Mouse (Mus musculus): ENCODE measurements around the gene 4933424G06Rik. TPM values are rescaled to one million over a fixed set of nuclear protein-coding genes. Genes with fewer than 3 reads are reported as not detected.

The 4933424G06Rik gene
- not detected for polyA plus RNA-seq (2014; fragmentation: Illumina TruSeq; extraction: RNeasy Lipid Tissue Mini Kit (QIAGEN cat#74804); ENCODE audit: low read depth, low replicate concordance)

DNA sequence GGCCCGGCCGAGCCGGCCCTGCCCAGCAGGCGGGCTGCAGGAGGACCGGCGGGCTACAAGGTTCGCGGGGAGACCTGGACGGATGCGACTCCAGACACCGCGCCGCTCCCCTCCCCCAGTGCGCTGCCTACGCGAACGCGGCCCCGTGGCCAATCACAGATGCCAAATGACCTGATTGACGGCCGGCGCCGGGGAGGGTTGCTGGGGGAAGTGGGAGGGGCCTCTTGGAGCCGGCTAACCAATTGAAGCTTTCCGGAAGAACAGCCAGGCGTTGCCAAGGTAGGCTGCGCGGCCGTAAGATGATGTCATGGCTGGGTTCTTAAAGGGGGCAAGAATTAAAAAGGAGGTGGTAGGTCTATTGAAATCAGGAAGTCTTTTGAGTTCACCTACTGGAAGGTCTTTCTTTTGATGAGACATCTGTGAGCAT lies at the start of gene 4933424G06Rik:
4933424G06Rik (plus strand) TSS at position 296 of the 427 bp plus-strand sequence.

GRCm38 (mm10) chr1:36682620-36683355 lies 27.2 kb upstream of the 4933424G06Rik start, which contains the start of gene Fam178b:
TSS of gene Fam178b (minus strand) at chr1:36683183.

DNA sequence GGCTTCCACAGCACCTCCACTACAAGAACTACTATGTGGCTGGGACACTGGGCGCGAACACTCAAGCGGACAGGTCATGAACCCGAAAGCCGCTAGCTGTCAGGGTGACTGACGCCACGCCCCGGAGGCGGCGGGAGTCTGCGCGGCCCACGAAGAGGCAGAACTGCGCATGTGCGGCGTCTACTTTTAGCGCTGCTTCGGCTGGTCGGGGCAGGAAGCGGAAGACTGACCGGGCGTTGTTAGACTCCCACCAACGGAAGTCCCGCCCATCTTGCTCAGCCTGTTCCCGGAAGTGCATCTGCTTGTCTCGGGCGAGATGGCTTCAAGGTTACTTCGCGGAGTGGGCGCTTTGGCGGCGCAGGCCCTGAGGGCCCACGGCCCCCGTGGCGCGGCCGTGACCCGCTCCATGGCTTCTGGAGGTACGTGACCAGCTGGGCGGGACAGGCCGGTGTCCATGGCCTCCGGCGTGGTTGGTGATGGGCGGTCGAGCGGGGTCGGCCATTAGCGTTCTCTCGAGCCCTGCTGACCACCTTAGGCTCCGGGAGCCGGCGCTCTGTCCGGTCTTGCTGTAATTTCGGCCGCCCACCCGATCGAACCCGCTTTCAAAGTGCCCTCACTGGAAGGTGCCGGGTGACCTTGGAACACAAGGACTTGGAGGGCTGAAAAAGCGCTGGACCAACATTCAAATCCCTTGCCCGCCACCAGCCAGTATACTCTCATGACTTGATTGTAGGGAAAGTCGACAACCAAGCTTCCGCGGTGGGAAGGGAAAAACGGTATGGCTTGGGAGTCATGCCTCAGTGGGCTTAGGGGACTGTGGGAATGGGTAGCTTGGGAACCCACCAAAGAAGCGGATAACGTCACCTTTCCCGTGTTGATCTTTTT lies 18.4 kb upstream of the 4933424G06Rik start, which contains the start of gene Cox5b:
Cox5b (plus strand) TSS at position 179 of the 885 bp plus-strand sequence.

DNA sequence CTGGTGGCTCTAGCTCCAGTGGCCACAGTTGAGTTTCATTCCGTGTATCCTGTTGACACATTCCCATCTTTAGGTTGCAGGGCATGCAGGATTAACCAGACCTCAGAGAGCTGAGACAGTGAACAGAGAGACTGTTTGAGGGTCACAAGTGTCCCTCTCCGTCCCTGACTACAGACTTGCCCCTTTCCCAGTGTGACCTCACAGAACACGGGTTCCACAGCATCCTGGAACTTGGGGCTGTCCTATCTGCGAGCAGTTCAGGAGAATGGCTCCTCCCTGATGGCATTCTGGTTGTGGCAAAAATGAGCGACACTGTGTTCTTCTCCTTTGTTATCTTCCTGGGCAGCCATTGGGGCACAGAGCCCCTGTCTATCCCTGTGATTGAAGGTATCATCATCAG lies 4.4 kb downstream of the 4933424G06Rik start, which contains the start of gene Actr1b:
Actr1b (minus strand) TSS at position 112 of the 400 bp plus-strand sequence.

DNA sequence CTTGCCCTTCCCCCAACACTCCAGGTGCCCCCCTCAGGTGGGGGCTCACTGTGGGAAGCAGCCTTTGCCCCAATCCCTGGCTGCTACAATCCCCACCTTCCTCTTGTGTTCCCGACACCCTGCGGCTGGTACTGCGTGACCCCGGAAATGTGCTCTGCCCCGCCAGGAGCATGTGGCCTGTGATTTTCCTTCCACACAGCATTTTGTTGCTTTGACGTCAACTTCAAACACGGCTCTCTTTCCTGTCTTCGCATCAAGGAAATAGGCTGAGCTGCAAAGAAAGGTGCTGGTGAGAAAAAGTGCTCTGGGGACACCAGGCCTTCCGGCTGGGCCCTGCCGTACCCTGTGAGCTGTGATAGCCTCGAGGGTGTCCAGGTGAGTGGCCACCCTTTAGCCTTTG lies 51.6 kb downstream of the 4933424G06Rik start, which contains the start of gene Zap70:
Zap70 (plus strand) TSS at position 231 of the 400 bp plus-strand sequence.

Other genes with a start within 250 kb of the 4933424G06Rik start
- gene Cnnm4, start 238.5 kb upstream of the 4933424G06Rik start, polyA plus RNA-seq (2014; fragmentation: Illumina TruSeq; extraction: RNeasy Lipid Tissue Mini Kit (QIAGEN cat#74804); ENCODE audit: low read depth, low replicate concordance) = 75.3 TPM
- 9.8 TPM for gene Cnnm3, start 198.3 kb upstream of the 4933424G06Rik start, polyA plus RNA-seq (2014; fragmentation: Illumina TruSeq; extraction: RNeasy Lipid Tissue Mini Kit (QIAGEN cat#74804); ENCODE audit: low read depth, low replicate concordance)
- 5.0 TPM for gene Ankrd23, start 173.3 kb upstream of the 4933424G06Rik start, polyA plus RNA-seq (2014; fragmentation: Illumina TruSeq; extraction: RNeasy Lipid Tissue Mini Kit (QIAGEN cat#74804); ENCODE audit: low read depth, low replicate concordance)
- not detected for gene Gm42417, start 170.7 kb upstream of the 4933424G06Rik start, polyA plus RNA-seq (2014; fragmentation: Illumina TruSeq; extraction: RNeasy Lipid Tissue Mini Kit (QIAGEN cat#74804); ENCODE audit: low read depth, low replicate concordance)
- 3.0 TPM for gene Ankrd39, start 162.7 kb upstream of the 4933424G06Rik start, polyA plus RNA-seq (2014; fragmentation: Illumina TruSeq; extraction: RNeasy Lipid Tissue Mini Kit (QIAGEN cat#74804); ENCODE audit: low read depth, low replicate concordance)
- gene Sema4c, start 151.8 kb upstream of the 4933424G06Rik start, polyA plus RNA-seq (2014; fragmentation: Illumina TruSeq; extraction: RNeasy Lipid Tissue Mini Kit (QIAGEN cat#74804); ENCODE audit: low read depth, low replicate concordance) = 0.95 TPM
- gene Fam178b, start 27.0 kb upstream of the 4933424G06Rik start, polyA plus RNA-seq (2014; fragmentation: Illumina TruSeq; extraction: RNeasy Lipid Tissue Mini Kit (QIAGEN cat#74804); ENCODE audit: low read depth, low replicate concordance) = not detected
- 114 TPM for gene Cox5b, start 18.7 kb upstream of the 4933424G06Rik start, polyA plus RNA-seq (2014; fragmentation: Illumina TruSeq; extraction: RNeasy Lipid Tissue Mini Kit (QIAGEN cat#74804); ENCODE audit: low read depth, low replicate concordance)
- 19.0 TPM for gene Actr1b, start 4.3 kb downstream of the 4933424G06Rik start, polyA plus RNA-seq (2014; fragmentation: Illumina TruSeq; extraction: RNeasy Lipid Tissue Mini Kit (QIAGEN cat#74804); ENCODE audit: low read depth, low replicate concordance)
- gene Zap70, start 51.6 kb downstream of the 4933424G06Rik start, polyA plus RNA-seq (2014; fragmentation: Illumina TruSeq; extraction: RNeasy Lipid Tissue Mini Kit (QIAGEN cat#74804); ENCODE audit: low read depth, low replicate concordance) = not detected
- 104 TPM for gene Tmem131, start 233.5 kb downstream of the 4933424G06Rik start, polyA plus RNA-seq (2014; fragmentation: Illumina TruSeq; extraction: RNeasy Lipid Tissue Mini Kit (QIAGEN cat#74804); ENCODE audit: low read depth, low replicate concordance)

Measured in sigmoid colon, adult 10 weeks (tissue).